Mouse (Mus musculus): ENCODE results near the gene Ccdc97. TPM values are rescaled to one million over a fixed set of nuclear protein-coding genes. Genes with fewer than 3 reads are reported as not detected.

The Ccdc97 gene
- polyA plus RNA-seq (2015; fragmentation: Nextera tagmentation; extraction: Ambion mirVana), result 18.2 and 19.2 TPM in 2 replicates

DNA sequence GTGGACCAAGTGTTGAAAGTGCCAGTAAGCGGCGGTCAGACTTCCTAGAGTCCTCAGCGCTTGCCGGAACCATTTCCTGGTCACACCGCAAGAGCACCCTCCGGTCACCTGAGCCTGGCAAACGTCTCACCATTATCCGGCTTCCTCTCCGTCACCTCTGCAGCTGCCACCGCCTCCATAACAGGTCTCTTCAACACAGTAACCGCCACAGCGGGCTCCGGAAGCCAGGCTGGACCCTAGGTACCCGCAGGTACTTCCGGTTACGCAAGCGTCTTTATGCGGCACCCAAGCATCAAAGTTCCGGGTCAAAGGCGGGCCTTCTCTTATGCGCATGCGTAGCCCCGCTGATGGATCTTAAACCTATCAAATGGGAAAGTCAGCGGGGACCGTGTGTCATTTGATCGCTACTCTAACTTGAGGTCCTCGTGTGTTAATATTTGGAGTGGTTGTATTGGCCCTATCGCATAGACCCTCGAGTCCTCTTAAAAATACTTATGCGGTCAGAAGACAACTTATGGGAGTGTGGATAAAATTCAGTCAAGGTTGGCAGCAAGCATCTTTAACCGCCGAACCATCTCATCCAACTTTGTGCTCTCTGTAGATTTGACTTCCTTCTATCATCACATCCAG is at the start of gene Ccdc97:
Gene Ccdc97, minus strand, starts transcription at position 301 of the 630 bp plus-strand sequence.
- no peaks in the 10 kb centered on the region for H3K9me3 ChIP-seq
- H3K27ac ChIP-seq, result peak within 1 kb of the TSS; percentile 80
- 2% methylated on average over 32 of the region's 32 CpGs for WGBS
- peaks cover 20% of the 10 kb centered on the region for H3K4me1 ChIP-seq
- peaks cover 59% of the 10 kb centered on the region for H3K36me3 ChIP-seq
- H3K4me3 ChIP-seq, result peak within 1 kb of the TSS; percentile 61
- peak; percentile 82 for ATAC-seq (ENCODE audit: borderline replicate concordance, extremely low read depth, low FRiP score, low TSS enrichment)
- H3K4me2 ChIP-seq, result peak within 1 kb of the TSS; percentile 74
- no peaks in the 10 kb centered on the region for H3K27me3 ChIP-seq
- H3K9ac ChIP-seq, result peak within 1 kb of the TSS; percentile 60

GRCm38 (mm10) chr7:25768229-25768628 is 49.3 kb upstream of the Ccdc97 start:
- H3K27ac ChIP-seq, result no peak overlapping the region
- H3K4me1 ChIP-seq, result peaks cover 5% of the 10 kb centered on the region; the same call in 1 of the 2 replicates
- H3K4me2 ChIP-seq, result no peak overlapping the region
- peaks cover 15% of the 10 kb centered on the region for H3K36me3 ChIP-seq
- no peak overlapping the region for H3K9ac ChIP-seq
- 86% methylated on average over 5 of the region's 5 CpGs for WGBS
- no peaks in the 10 kb centered on the region for H3K27me3 ChIP-seq
- no peak for ATAC-seq (ENCODE audit: borderline replicate concordance, extremely low read depth, low FRiP score, low TSS enrichment)
- no peaks in the 10 kb centered on the region for H3K9me3 ChIP-seq
- no peak overlapping the region for H3K4me3 ChIP-seq

- no peaks in the 10 kb centered on the region for H3K9me3 ChIP-seq
- peaks cover 15% of the 10 kb centered on the region for H3K36me3 ChIP-seq
- peaks cover 5% of the 10 kb centered on the region; the same call in 1 of the 2 replicates for H3K4me1 ChIP-seq
- no peak overlapping the region for H3K9ac ChIP-seq
- H3K4me3 ChIP-seq, result no peak overlapping the region
- 68% methylated on average over 6 of the region's 6 CpGs for WGBS
- no peak for ATAC-seq (ENCODE audit: borderline replicate concordance, extremely low read depth, low FRiP score, low TSS enrichment)
- no peak overlapping the region for H3K4me2 ChIP-seq
- no peak overlapping the region for H3K27ac ChIP-seq
- H3K27me3 ChIP-seq, result no peaks in the 10 kb centered on the region
Observed at GRCm38 (mm10) chr7:25766108-25766507, 47.2 kb upstream of the Ccdc97 start.

DNA sequence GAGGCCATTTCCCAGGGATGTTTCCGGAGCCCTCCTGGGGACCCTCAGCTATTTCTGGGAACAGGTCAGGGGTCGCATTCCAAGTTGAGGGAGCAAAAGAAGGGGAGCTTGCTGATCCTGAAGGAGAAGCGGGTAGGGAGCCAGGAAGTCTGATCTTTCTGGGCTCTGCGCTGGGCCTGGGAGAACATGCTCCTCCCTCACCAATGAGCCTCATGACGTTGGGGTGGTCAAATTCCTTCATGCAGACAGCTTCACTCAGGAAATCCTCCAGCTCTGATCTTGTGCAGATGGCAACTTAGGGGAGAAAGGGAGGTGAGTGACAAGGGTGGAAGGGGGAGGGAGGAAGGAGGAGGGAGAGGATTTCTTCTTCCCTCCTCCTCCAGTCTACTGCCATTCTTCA is 45.3 kb upstream of the Ccdc97 start:
- H3K4me1 ChIP-seq, result peaks cover 5% of the 10 kb centered on the region; the same call in 1 of the 2 replicates
- H3K9me3 ChIP-seq, result no peaks in the 10 kb centered on the region
- 35% methylated on average over 5 of the region's 5 CpGs for WGBS
- no peak overlapping the region for H3K4me2 ChIP-seq
- peak overlapping the region; percentile 41; the same call in 1 of the 2 replicates for H3K27ac ChIP-seq
- H3K4me3 ChIP-seq, result no peak overlapping the region
- no peak overlapping the region for H3K9ac ChIP-seq
- H3K36me3 ChIP-seq, result peaks cover 22% of the 10 kb centered on the region
- ATAC-seq (ENCODE audit: borderline replicate concordance, extremely low read depth, low FRiP score, low TSS enrichment), result no peak
- H3K27me3 ChIP-seq, result no peaks in the 10 kb centered on the region

DNA sequence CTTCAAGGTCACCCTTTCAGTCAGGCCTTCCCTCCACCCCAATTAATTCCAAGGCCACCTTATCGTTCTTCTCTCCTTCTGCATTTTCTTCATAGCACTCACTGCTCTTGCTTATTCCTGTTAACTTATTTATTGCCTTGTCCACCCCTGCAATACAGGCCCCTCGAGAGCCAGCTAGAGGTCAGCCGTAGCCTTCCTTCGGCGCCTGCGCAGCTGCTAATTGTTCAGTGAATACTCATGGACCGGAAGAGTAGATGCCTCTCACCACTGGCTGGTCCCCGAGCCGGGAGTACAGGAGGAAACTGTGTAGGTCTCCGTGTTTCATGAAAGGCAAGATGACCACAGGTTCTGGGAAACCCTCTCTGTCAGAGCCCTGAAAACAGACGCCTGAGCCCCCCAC is 44.8 kb upstream of the Ccdc97 start:
- no peaks in the 10 kb centered on the region for H3K9me3 ChIP-seq
- H3K27ac ChIP-seq, result peak overlapping the region; percentile 41; the same call in 1 of the 2 replicates
- H3K27me3 ChIP-seq, result no peaks in the 10 kb centered on the region
- H3K4me2 ChIP-seq, result no peak overlapping the region
- no peak overlapping the region for H3K4me3 ChIP-seq
- 66% methylated on average over 11 of the region's 11 CpGs for WGBS
- peaks cover 22% of the 10 kb centered on the region for H3K36me3 ChIP-seq
- no peak overlapping the region for H3K9ac ChIP-seq
- no peak for ATAC-seq (ENCODE audit: borderline replicate concordance, extremely low read depth, low FRiP score, low TSS enrichment)
- H3K4me1 ChIP-seq, result peaks cover 5% of the 10 kb centered on the region; the same call in 1 of the 2 replicates

- H3K9ac ChIP-seq, result no peak overlapping the region
- no peaks in the 10 kb centered on the region for H3K27me3 ChIP-seq
- 76% methylated on average over 10 of the region's 10 CpGs for WGBS
- peaks cover 5% of the 10 kb centered on the region; the same call in 1 of the 2 replicates for H3K4me1 ChIP-seq
- ATAC-seq (ENCODE audit: borderline replicate concordance, extremely low read depth, low FRiP score, low TSS enrichment), result no peak
- H3K36me3 ChIP-seq, result 0 out of 2 replicates have a peak, but pooled peaks cover 9% of the 10 kb centered on the region
- H3K9me3 ChIP-seq, result no peaks in the 10 kb centered on the region
- no peak overlapping the region for H3K4me2 ChIP-seq
- no peak overlapping the region for H3K27ac ChIP-seq
- H3K4me3 ChIP-seq, result no peak overlapping the region
Observed at GRCm38 (mm10) chr7:25761354-25761753, 42.5 kb upstream of the Ccdc97 start.

GRCm38 (mm10) chr7:25756011-25756410 is 37.1 kb upstream of the Ccdc97 start:
- H3K4me2 ChIP-seq, result peak overlapping the region; percentile 89
- H3K9ac ChIP-seq, result peak overlapping the region; percentile 99
- peak overlapping the region; percentile 95 for H3K4me3 ChIP-seq
- H3K4me1 ChIP-seq, result peaks cover 20% of the 10 kb centered on the region
- peaks cover 16% of the 10 kb centered on the region for H3K36me3 ChIP-seq
- H3K27me3 ChIP-seq, result no peaks in the 10 kb centered on the region
- H3K27ac ChIP-seq, result peak overlapping the region; percentile 97
- H3K9me3 ChIP-seq, result no peaks in the 10 kb centered on the region
- WGBS, result under 1% methylated on average over 18 of the region's 18 CpGs
- peak; percentile 44; the same call in 1 of the 2 replicates for ATAC-seq (ENCODE audit: borderline replicate concordance, extremely low read depth, low FRiP score, low TSS enrichment)

GRCm38 (mm10) chr7:25755468-25755833 is 36.6 kb upstream of the Ccdc97 start:
- H3K4me1 ChIP-seq, result peaks cover 20% of the 10 kb centered on the region
- under 1% methylated on average over 15 of the region's 15 CpGs for WGBS
- H3K9me3 ChIP-seq, result no peaks in the 10 kb centered on the region
- H3K27me3 ChIP-seq, result no peaks in the 10 kb centered on the region
- ATAC-seq (ENCODE audit: borderline replicate concordance, extremely low read depth, low FRiP score, low TSS enrichment), result peak; percentile 31; the same call in 1 of the 2 replicates
- H3K4me2 ChIP-seq, result peak overlapping the region; percentile 89
- H3K4me3 ChIP-seq, result peak overlapping the region; percentile 95
- H3K27ac ChIP-seq, result peak overlapping the region; percentile 97
- peak overlapping the region; percentile 99 for H3K9ac ChIP-seq
- H3K36me3 ChIP-seq, result peaks cover 21% of the 10 kb centered on the region

DNA sequence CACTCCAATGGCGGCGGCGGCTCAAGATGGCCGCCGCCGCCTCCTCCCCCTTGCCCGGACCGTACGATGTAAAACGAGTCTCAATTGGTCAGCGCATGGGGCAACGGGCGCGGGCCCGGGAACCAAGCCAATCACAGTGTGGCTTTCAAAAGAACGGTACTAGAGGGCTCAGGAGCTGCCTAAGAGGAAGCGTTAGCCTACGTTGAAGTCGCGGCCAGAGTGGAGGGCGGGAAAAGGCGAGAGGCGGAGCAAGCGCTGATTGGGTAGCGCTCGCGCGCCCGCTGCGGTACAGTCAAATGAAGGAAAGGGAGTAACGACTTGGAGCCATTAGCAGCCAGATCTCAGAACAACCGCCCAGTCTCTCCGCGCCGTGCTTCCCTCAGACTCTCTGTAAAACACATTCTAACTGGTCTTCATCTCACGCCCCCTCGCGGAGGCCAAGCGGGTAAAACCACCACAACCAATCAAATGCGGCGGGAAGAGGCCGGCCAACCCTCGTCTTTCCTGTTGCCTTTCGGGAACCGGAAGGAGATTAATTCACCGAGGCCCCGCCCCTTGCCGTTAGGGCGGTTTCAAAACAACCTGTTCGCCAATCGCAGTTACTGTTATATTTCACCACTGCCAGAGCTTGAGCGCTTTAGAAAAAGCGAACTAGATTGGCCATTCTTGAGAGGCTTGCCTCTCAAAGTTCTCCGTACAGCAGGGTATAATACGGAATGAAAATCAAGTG is 36.0 kb upstream of the Ccdc97 start, which contains the start of gene Hnrnpul1:
Gene Hnrnpul1, minus strand, starts transcription at position 20 of the 730 bp plus-strand sequence.
- Histone ChIP-seq H3K36me3 (peaks cover 21% of the 10 kb centered on the region), H3K4me1 (peaks cover 20% of the 10 kb centered on the region), H3K27ac (peak within 1 kb of the TSS; percentile 97), H3K9me3 (no peaks in the 10 kb centered on the region), H3K4me2 (peak within 1 kb of the TSS; percentile 89), H3K4me3 (peak within 1 kb of the TSS; percentile 95), H3K27me3 (no peaks in the 10 kb centered on the region), H3K9ac (peak within 1 kb of the TSS; percentile 99)
- under 1% methylated on average over 54 of the region's 55 CpGs for WGBS
- peak; percentile 95 for ATAC-seq (ENCODE audit: borderline replicate concordance, extremely low read depth, low FRiP score, low TSS enrichment)

DNA sequence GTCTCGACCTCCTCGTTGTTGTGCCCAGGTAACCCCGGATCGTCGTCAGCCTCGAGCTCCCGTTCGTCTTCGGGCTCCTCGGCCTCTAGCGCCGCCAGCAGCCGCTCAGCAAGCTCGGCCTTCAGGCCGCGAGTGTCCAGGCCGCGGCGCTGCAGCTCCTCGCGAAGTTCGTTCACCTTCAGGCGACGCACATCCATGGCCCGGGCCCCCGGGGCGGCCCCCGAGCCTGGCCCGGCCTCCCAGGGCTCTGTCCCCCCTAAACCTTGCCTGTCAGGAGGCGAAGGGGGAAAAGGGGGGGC is 35.5 kb upstream of the Ccdc97 start:
- Histone ChIP-seq H3K27ac (peak overlapping the region; percentile 97), H3K4me3 (peak overlapping the region; percentile 95), H3K36me3 (peaks cover 23% of the 10 kb centered on the region), H3K4me2 (peak overlapping the region; percentile 80), H3K27me3 (no peaks in the 10 kb centered on the region), H3K9me3 (no peaks in the 10 kb centered on the region), H3K9ac (peak overlapping the region; percentile 99), H3K4me1 (peaks cover 20% of the 10 kb centered on the region)
- 0% methylated on average over 30 of the region's 30 CpGs for WGBS
- no peak for ATAC-seq (ENCODE audit: borderline replicate concordance, extremely low read depth, low FRiP score, low TSS enrichment)

DNA sequence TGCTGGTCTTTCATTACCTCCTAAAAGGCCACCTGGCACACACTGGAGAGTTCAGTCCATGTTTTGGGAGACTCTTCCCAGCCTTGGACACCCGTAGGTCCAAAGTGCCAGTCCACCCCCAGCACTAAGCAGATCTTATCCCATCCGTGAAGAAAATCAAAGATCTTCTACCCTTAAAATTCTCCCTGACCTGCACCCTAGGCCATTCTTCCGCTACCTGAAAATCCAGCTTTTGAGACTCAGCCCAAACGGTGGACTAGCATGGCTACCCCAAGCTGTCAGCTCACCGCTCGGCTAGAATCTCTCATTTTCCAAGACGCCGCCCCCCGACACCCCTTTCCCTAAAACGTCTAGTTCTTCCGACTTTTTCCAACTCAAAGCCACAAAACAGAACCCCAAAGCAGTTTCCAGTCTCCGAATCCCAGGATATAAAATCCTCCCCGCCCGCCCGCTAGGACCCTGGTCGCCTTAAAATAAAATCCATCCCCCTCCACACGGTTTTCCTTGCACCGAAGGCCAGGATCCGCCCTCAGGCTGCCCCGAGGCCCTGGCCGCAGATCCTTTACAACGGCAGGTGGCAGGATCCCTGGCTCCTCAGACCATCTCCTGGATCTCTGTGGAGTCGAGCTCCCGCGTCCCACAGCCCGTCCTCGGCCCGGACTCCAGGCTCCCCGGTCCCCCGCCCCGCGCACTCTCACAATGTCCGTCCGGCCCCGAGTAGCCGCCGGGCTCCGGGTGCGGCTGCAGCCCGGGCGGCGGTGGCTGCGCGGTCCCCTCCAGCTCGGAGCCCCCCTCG is 35.0 kb upstream of the Ccdc97 start:
- H3K9me3 ChIP-seq, result no peaks in the 10 kb centered on the region
- H3K4me3 ChIP-seq, result peak overlapping the region; percentile 95
- peak overlapping the region; percentile 99 for H3K9ac ChIP-seq
- H3K36me3 ChIP-seq, result peaks cover 29% of the 10 kb centered on the region
- ATAC-seq (ENCODE audit: borderline replicate concordance, extremely low read depth, low FRiP score, low TSS enrichment), result no peak; the same call in 1 of the 2 replicates
- H3K4me1 ChIP-seq, result peaks cover 20% of the 10 kb centered on the region
- H3K27ac ChIP-seq, result peak overlapping the region; percentile 97
- under 1% methylated on average over 46 of the region's 46 CpGs for WGBS
- H3K4me2 ChIP-seq, result peak overlapping the region; percentile 80
- no peaks in the 10 kb centered on the region for H3K27me3 ChIP-seq

Data from lung, embryonic 15.5 days (tissue).